Mouse (Mus musculus): ENCODE data around the gene Timm8a1. TPM values are rescaled to one million over a fixed set of nuclear protein-coding genes. Genes with fewer than 3 reads are reported as not detected.

The Timm8a1 gene
- total RNA-seq, 2 experiments from 2014 or later: 19.3 to 19.7 TPM

DNA sequence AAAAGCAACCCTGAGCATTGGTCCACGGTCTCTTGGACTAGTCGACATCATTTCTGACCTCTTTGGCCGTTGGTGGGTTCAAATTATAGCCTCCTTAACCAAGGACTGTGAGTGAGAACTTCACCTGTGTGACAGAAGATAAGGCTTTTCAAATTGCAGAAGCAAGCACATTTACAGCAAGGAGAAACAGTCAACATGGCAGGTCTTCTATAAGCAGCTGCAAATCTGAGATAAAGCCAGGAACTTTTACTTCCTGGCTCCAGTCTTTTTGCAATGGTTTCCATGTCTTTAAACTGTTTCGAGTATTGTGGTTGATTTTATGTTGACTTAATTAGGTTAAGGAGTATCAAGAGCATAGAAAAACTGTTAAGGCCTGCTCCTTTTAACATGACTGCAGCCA, 17.9 kb downstream of the Timm8a1 start:
- DNase-seq: no peak

- DNase-seq: no peak
Observed at GRCm38 (mm10) chrX:134509473-134509872, 32.2 kb downstream of the Timm8a1 start.

DNA sequence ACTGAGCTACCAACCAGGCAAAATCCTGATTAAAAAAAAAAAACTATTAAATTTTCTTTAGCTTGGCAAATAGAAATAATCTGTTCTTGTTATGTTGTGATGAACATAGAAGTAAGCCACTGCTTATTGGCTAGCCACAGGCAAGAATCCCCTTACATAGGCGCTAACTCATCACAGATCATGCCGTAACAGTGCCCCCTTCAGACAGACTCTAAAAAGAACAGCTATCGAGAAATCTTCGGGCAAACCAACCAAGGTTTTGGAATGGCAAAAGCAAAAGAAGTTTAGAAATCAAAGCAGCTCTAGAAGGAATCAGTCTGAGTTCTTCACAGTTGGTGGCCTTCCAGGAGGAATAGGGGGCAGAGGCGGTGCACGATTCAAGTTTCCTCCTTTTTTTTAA, 33.7 kb downstream of the Timm8a1 start:
- no peak for DNase-seq

GRCm38 (mm10) chrX:134500651-134501050, 41.0 kb downstream of the Timm8a1 start:
- DNase-seq: no peak

Other genes with a start within 250 kb of the Timm8a1 start
- 10 to 100 TPM; 54.5 to 54.8 TPM for gene Tmem35a, start 246.6 kb downstream of the Timm8a1 start, total RNA-seq (2021)
- gene Cenpi, start 233.8 kb downstream of the Timm8a1 start, total RNA-seq (2021): 1 to 10 TPM in 1 of 2 experiments, under 1 TPM in 1; 0.45 to 1.1 TPM
- 10 to 100 TPM; 43.9 to 48.6 TPM for gene Drp2, start 137.3 kb downstream of the Timm8a1 start, total RNA-seq (2021)
- not detected for gene Taf7l, start 65.4 kb downstream of the Timm8a1 start, total RNA-seq (2021)
- gene Btk, start 41.7 kb upstream of the Timm8a1 start, total RNA-seq (2021): under 1 TPM; 0.63 to 0.65 TPM
- gene Rpl36a, start 43.8 kb upstream of the Timm8a1 start, total RNA-seq (2021): 100 to 1,000 TPM; 147 TPM
- 1 to 10 TPM; 7.4 to 8.9 TPM for gene Gla, start 59.3 kb upstream of the Timm8a1 start, total RNA-seq (2021)
- 100 to 1,000 TPM; 148 to 160 TPM for gene Hnrnph2, start 59.3 kb upstream of the Timm8a1 start, total RNA-seq (2021)
- gene Armcx4, start 144.7 kb upstream of the Timm8a1 start, total RNA-seq (2021): 10 to 100 TPM; 34.0 to 35.0 TPM
- 10 to 100 TPM; 58.5 to 60.7 TPM for gene Armcx1, start 176.1 kb upstream of the Timm8a1 start, total RNA-seq (2021)
- 1 to 10 TPM; 7.1 to 7.8 TPM for gene Armcx6, start 209.6 kb upstream of the Timm8a1 start, total RNA-seq (2021)
- 10 to 100 TPM; 84.7 to 88.2 TPM for gene Armcx3, start 214.7 kb upstream of the Timm8a1 start, total RNA-seq (2021)